Mouse (Mus musculus): Measurements from ENCODE around the gene Olfr215.
A peak's percentile ranks its signal among the peaks of the same experiment; 100 is the strongest.
"Not testable (repeated sequence)": the region's sequence is repeated elsewhere in the genome, so short reads cannot be mapped to it uniquely, and the experiment has no call there.

The Olfr215 gene

GRCm38 (mm10) chr6:116584095-116584494 lies at the start of gene Olfr215:
TSS of gene Olfr215 (minus strand) at chr6:116584195.
- no peak for DNase-seq (ENCODE audit: low spot score)

DNA sequence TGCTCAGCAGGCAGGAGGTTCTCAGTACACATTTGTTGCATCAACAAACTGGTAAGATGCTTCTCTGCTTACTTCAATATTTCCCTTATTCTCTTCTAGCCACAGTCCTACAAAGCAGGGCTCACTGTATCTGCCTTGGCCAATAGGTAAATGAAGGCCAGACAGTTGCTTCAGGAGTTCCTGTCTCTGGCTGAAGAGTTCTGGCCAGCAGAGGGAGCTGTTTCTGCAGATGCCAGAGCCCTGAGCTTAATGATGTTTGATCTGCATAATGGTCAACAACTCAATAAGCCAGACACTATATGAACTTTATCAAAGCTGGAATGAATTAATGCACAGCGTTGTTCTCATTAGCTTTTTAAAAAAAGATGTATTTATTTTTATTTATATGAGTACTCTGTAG lies 48.1 kb upstream of the Olfr215 start:
- DNase-seq (ENCODE audit: low spot score): peak; percentile 67

GRCm38 (mm10) chr6:116629766-116630165 lies 45.8 kb upstream of the Olfr215 start:
- DNase-seq (ENCODE audit: low spot score): no peak

- DNase-seq (ENCODE audit: low spot score): peak; percentile 51
These were observed 44.7 kb upstream of the Olfr215 start, which contains the start of gene Zfp422 for GRCm38 (mm10) chr6:116628539-116629171. TSS of gene Zfp422 (minus strand) at chr6:116628999.

GRCm38 (mm10) chr6:116628095-116628494 lies 44.1 kb upstream of the Olfr215 start:
- no peak for DNase-seq (ENCODE audit: low spot score)

- not testable (repeated sequence) for DNase-seq (ENCODE audit: low spot score)
These were observed 42.4 kb upstream of the Olfr215 start for GRCm38 (mm10) chr6:116626417-116626816.

DNA sequence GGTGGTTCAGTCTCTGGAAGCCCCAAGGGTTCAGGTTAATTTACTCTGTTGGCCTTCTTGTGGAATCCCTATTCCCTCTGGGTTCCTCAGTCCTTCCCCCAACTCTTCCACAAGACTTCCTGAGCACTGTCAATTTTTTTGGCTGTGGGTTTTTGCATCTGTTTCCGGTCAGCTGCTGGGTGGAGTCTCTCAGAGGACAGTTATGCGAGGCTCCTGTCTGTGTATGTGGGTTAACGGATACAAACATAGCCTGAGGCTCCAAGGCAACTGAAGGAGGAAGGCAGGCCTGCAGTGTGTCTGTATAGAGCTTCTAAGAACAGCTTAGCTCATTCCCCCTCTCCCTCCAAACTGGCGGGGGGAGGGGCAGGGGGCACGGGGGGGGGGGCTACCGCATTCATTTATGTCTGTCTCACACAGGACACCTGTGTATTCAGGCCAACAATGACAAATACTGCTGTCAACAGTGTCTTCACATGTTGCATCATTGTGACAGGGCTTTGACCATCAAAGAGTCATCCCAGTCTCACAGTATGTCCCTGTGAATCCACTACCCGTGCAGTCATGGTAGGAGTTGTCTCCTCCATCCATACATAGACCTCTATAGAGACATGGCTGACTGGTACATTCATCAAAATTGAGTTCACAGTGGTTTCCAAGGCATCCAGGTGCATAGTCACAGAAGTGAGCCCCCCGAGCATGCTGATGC lies 37.5 kb upstream of the Olfr215 start:
- DNase-seq (ENCODE audit: low spot score): no peak

- no peak for DNase-seq (ENCODE audit: low spot score)
These were observed 34.1 kb upstream of the Olfr215 start for GRCm38 (mm10) chr6:116618073-116618472.

DNA sequence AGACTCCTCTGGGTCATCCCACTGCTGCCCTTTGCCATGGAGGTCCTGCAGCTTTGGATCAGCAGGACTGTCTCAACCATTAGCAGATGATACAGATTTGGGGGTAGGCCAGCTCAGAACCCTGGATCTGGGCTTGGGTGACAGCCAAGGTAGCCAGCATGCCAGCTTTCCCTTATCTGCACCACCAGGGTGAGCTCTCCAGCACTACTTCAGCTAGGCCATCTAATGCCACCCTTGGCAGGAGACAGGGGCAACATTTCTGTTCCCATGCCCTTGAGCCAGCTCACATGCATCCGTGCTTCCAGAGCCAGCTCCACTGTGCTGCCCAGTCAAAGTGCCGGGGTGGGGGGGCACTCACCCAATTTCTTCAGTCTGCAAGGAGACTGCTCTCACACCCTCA lies 31.7 kb upstream of the Olfr215 start:
- no peak for DNase-seq (ENCODE audit: low spot score)

DNA sequence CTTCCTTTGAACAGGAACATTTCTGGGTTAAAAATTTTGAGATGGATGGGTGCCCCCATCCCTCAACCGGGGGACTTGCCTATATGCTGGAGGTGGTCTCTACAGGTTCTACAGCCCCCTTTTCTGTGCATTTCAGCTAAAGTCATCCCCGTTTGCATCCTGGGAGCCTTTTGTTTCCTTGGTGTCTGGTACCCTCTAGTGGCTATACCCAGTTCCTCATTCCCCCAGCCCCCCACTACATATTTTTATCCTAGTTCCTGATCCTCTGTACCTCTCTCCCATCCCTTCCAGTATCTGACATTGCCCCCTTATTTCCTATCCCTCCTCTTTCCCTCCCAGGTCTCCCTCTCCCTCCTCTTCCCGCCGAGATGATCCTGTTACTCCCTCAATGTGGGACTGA lies 23.2 kb upstream of the Olfr215 start:
- DNase-seq (ENCODE audit: low spot score): no peak

GRCm38 (mm10) chr6:116600969-116601368 lies 17.0 kb upstream of the Olfr215 start:
- not testable (repeated sequence) for DNase-seq (ENCODE audit: low spot score)

- peak; percentile 21 for DNase-seq (ENCODE audit: low spot score)
These were observed 14.2 kb downstream of the Olfr215 start for GRCm38 (mm10) chr6:116569834-116570233.

DNA sequence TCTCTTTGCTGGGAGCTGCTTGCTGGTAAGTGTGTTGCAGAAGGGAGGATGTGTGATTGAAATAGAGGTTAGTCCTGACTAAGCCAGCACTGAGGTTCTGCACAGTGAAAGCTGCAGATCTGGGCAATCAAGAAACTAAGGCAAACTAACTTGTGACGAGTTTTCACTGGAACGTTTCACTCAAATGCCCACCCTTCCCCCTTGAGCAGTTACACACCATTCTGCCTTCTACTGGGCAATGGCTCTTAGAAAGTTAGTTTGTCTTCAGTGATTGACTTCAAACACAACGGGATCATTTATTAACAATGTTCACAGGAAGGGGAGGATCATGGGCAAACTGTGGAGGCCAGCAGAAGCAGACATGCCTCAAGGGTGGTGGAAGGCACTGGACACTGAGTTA lies 29.0 kb downstream of the Olfr215 start:
- DNase-seq (ENCODE audit: low spot score): no peak

- DNase-seq (ENCODE audit: low spot score): no peak
These were observed 30.1 kb downstream of the Olfr215 start, which contains the start of gene Olfr214 for GRCm38 (mm10) chr6:116553935-116554334. TSS of gene Olfr214 (plus strand) at chr6:116554235.

- DNase-seq (ENCODE audit: low spot score): not testable (repeated sequence)
These were observed 33.2 kb downstream of the Olfr215 start, which contains the start of gene Gm5580 for GRCm38 (mm10) chr6:116550841-116551240. TSS of gene Gm5580 (plus strand) at chr6:116551141.

- no peak for DNase-seq (ENCODE audit: low spot score)
These were observed 41.5 kb downstream of the Olfr215 start for GRCm38 (mm10) chr6:116542500-116542899.

DNA sequence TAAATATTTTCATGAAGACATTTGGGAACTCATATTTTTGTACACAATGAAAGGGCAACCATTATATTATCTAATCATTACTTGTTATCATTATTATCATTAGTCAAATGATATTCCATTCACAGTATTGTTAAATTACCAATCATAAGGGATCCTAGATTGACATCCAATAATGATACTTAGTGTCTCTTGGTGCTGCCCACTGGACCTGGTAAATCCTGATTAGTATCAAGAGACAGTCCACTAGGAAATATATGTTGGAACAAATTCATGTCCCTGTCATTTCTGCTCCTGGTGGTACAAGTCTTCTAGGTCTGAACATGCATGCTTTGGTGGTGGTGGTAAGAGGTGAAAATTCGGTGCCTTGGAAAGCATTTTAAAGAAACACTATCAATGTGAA lies 45.8 kb downstream of the Olfr215 start, which contains the start of gene Olfr213:
Gene Olfr213 (plus strand): TSS at position 301 of the 400 bp plus-strand sequence.
- no peak for DNase-seq (ENCODE audit: low spot score)

Measured in ovary, postnatal 14 days (tissue).